Mouse (Mus musculus) midbrain, embryonic 16.5 days (tissue): ENCODE data around the gene Map10. TPM values are rescaled to one million over a fixed set of nuclear protein-coding genes. Genes with fewer than 3 reads are reported as not detected.

Source experiments
- ATAC-seq: fragments of 200-750 bp; cut with Nextera tagmentation; 2 replicates; pipeline ENCODE4 v1.8.0; 2017; ENCODE audit warnings: moderate TSS enrichment
- H3K27ac ChIP-seq: fragments of 300-500 bp; sonication (generic); 2 replicates; pipeline ENCODE4 v1.5.1; 2014; ENCODE audit warnings: mild to moderate bottlenecking, low read length, mixed read lengths
- H3K27me3 ChIP-seq: fragments of 300-500 bp; sonication (generic); 2 replicates; pipeline ENCODE4 v1.6.1; 2014; ENCODE audit warnings: low read depth, low read length, mixed read lengths; ENCODE audit not compliant: control insufficient read depth, insufficient read depth
- H3K36me3 ChIP-seq: fragments of 300-500 bp; sonication (generic); 2 replicates; pipeline ENCODE4 v1.6.1; 2014; ENCODE audit warnings: mild to moderate bottlenecking, low read length, moderate library complexity, mixed read lengths; ENCODE audit not compliant: control insufficient read depth, insufficient read depth
- H3K4me1 ChIP-seq: fragments of 300-500 bp; sonication (generic); 2 replicates; pipeline ENCODE4 v1.6.1; 2014; ENCODE audit warnings: mild to moderate bottlenecking, low read length, mixed read lengths; ENCODE audit not compliant: control insufficient read depth, insufficient read depth
- H3K4me2 ChIP-seq: fragments of 300-500 bp; sonication (generic); 2 replicates; pipeline ENCODE4 v1.6.1; 2014; ENCODE audit warnings: mild to moderate bottlenecking, low read length, mixed read lengths
- H3K4me3 ChIP-seq: fragments of 300-500 bp; sonication (generic); 2 replicates; pipeline ENCODE4 v1.5.1; 2014; ENCODE audit warnings: low read depth, mild to moderate bottlenecking, low read length, moderate library complexity, mixed read lengths
- H3K9ac ChIP-seq: fragments of 300-500 bp; sonication (generic); 2 replicates; pipeline ENCODE4 v1.6.1; 2014; ENCODE audit warnings: low read depth, low read length, mixed read lengths
- H3K9me3 ChIP-seq: fragments of 300-500 bp; sonication (generic); replicated peaks from 2 replicates; pipeline ENCODE4 v1.6.1; 2014; ENCODE audit warnings: mild to moderate bottlenecking, low read length, mixed read lengths; ENCODE audit not compliant: control insufficient read depth, poor library complexity, severe bottlenecking
- WGBS: fragments of 180-500 bp; shearing (Covaris S2); extraction: QIAGEN DNeasy Blood & Tissue Kit; methylation state at CpG from one replicate; pipeline ENCODE4 v1.1.7; 2014; 5-methylcytosine and 5-hydroxymethylcytosine counted together
- polyA plus RNA-seq: library from polyadenylated mRNA; unstranded; fragments of >200 nt; fragmentation: Nextera tagmentation; extraction: Ambion mirVana; gene quantifications from 2 replicates; pipeline ENCODE4 v1.2.1, GENCODE M21; 2015

Gene Map10
- polyA plus RNA-seq, 1 experiment from 2014 or later, result 6.5 TPM

GRCm38 (mm10) chr8:125645757-125646478, 23.7 kb upstream of the Map10 start:
- Histone ChIP-seq H3K4me2 (no peak overlapping the region), H3K27me3 (no peaks in the 10 kb centered on the region), H3K36me3 (no peaks in the 10 kb centered on the region), H3K9me3 (no peaks in the 10 kb centered on the region), H3K27ac (no peak overlapping the region), H3K4me1 (no peaks in the 10 kb centered on the region), H3K4me3 (no peak overlapping the region), H3K9ac (no peak overlapping the region)
- 62% methylated on average over 10 of the region's 10 CpGs for WGBS
- no peak for ATAC-seq

- Histone ChIP-seq H3K27ac (no peak overlapping the region), H3K4me2 (no peak overlapping the region), H3K9ac (no peak overlapping the region), H3K4me1 (no peaks in the 10 kb centered on the region), H3K9me3 (no peaks in the 10 kb centered on the region), H3K36me3 (no peaks in the 10 kb centered on the region), H3K4me3 (no peak overlapping the region), H3K27me3 (no peaks in the 10 kb centered on the region)
- no peak for ATAC-seq
- 83% methylated on average over 4 of the region's 4 CpGs for WGBS
Measured at GRCm38 (mm10) chr8:125649447-125649846, 20.2 kb upstream of the Map10 start.

GRCm38 (mm10) chr8:125654821-125655220, 14.8 kb upstream of the Map10 start:
- no peaks in the 10 kb centered on the region for H3K36me3 ChIP-seq

GRCm38 (mm10) chr8:125658508-125658907, 11.1 kb upstream of the Map10 start:
- Histone ChIP-seq H3K27ac (no peak overlapping the region), H3K36me3 (no peaks in the 10 kb centered on the region), H3K9me3 (no peaks in the 10 kb centered on the region), H3K4me3 (no peak overlapping the region), H3K27me3 (no peaks in the 10 kb centered on the region), H3K4me2 (no peak overlapping the region), H3K4me1 (no peaks in the 10 kb centered on the region), H3K9ac (no peak overlapping the region)
- peak; percentile 54; the same call in 1 of the 2 replicates for ATAC-seq
- 25% methylated on average over 5 of the region's 5 CpGs for WGBS

More at GRCm38 (mm10) chr8:125654821-125655220, 14.8 kb upstream of the Map10 start:
- Histone ChIP-seq H3K9ac (no peak overlapping the region), H3K4me1 (no peaks in the 10 kb centered on the region), H3K4me2 (no peak overlapping the region), H3K27ac (no peak overlapping the region), H3K27me3 (no peaks in the 10 kb centered on the region), H3K4me3 (no peak overlapping the region), H3K9me3 (no peaks in the 10 kb centered on the region)
- ATAC-seq, result no peak
- 92% methylated on average over 2 of the region's 2 CpGs for WGBS

- no peak overlapping the region for H3K27ac ChIP-seq
- H3K4me2 ChIP-seq, result no peak overlapping the region
- WGBS, result 58% methylated on average over 4 of the region's 4 CpGs
- no peaks in the 10 kb centered on the region for H3K9me3 ChIP-seq
- no peaks in the 10 kb centered on the region for H3K27me3 ChIP-seq
- no peaks in the 10 kb centered on the region for H3K4me1 ChIP-seq
- no peak overlapping the region for H3K4me3 ChIP-seq
- no peak for ATAC-seq
- no peak overlapping the region for H3K9ac ChIP-seq
- no peaks in the 10 kb centered on the region for H3K36me3 ChIP-seq
Measured at GRCm38 (mm10) chr8:125658926-125659325, 10.7 kb upstream of the Map10 start.

- H3K4me3 ChIP-seq, result no peak overlapping the region
- ATAC-seq, result no peak
- H3K36me3 ChIP-seq, result no peaks in the 10 kb centered on the region
- H3K27ac ChIP-seq, result no peak overlapping the region
- H3K9ac ChIP-seq, result no peak overlapping the region
- H3K4me2 ChIP-seq, result no peak overlapping the region
- 73% methylated on average over 6 of the region's 6 CpGs for WGBS
- peaks cover under 1% of the 10 kb centered on the region; the same call in 1 of the 2 replicates for H3K4me1 ChIP-seq
- no peaks in the 10 kb centered on the region for H3K27me3 ChIP-seq
- no peaks in the 10 kb centered on the region for H3K9me3 ChIP-seq
Measured at GRCm38 (mm10) chr8:125660397-125660796, 9.2 kb upstream of the Map10 start.

- Histone ChIP-seq H3K9ac (no peak overlapping the region), H3K4me1 (peaks cover 4% of the 10 kb centered on the region; the same call in 1 of the 2 replicates), H3K9me3 (no peaks in the 10 kb centered on the region), H3K27me3 (no peaks in the 10 kb centered on the region), H3K4me2 (no peak overlapping the region), H3K36me3 (no peaks in the 10 kb centered on the region), H3K27ac (no peak overlapping the region), H3K4me3 (no peak overlapping the region)
- WGBS, result 91% methylated on average over 12 of the region's 13 CpGs
- no peak for ATAC-seq
Measured at GRCm38 (mm10) chr8:125661958-125662668, 7.5 kb upstream of the Map10 start.

- no peaks in the 10 kb centered on the region for H3K9me3 ChIP-seq
- WGBS, result 48% methylated on average over 6 of the region's 6 CpGs
- ATAC-seq, result no peak
- H3K4me3 ChIP-seq, result no peak overlapping the region
- no peak overlapping the region for H3K9ac ChIP-seq
- H3K27ac ChIP-seq, result no peak overlapping the region
- H3K4me2 ChIP-seq, result no peak overlapping the region
- H3K4me1 ChIP-seq, result peaks cover 4% of the 10 kb centered on the region; the same call in 1 of the 2 replicates
- H3K36me3 ChIP-seq, result no peaks in the 10 kb centered on the region
- no peaks in the 10 kb centered on the region for H3K27me3 ChIP-seq
Measured at GRCm38 (mm10) chr8:125662669-125663048, 7.0 kb upstream of the Map10 start.
